Mouse (Mus musculus): ENCODE data around the gene Zfhx2.
A peak's percentile ranks its signal among the peaks of the same experiment; 100 is the strongest.

Gene Zfhx2

GRCm38 (mm10) chr14:55105836-55106809 is 14.0 kb upstream of the Zfhx2 start, which contains the start of gene Ap1g2:
TSS of gene Ap1g2 (minus strand) at chr14:55106593.
- DNase-seq, result peak; percentile 87

- DNase-seq, result no peak
These were observed 13.3 kb upstream of the Zfhx2 start for GRCm38 (mm10) chr14:55105386-55105785.

- DNase-seq, result no peak
These were observed 12.2 kb upstream of the Zfhx2 start for GRCm38 (mm10) chr14:55104365-55104764.

- no peak for DNase-seq
These were observed 10.2 kb upstream of the Zfhx2 start for GRCm38 (mm10) chr14:55102253-55102785.

- no peak for DNase-seq
These were observed 9.5 kb upstream of the Zfhx2 start for GRCm38 (mm10) chr14:55101592-55101991.

GRCm38 (mm10) chr14:55098067-55098466 is 5.9 kb upstream of the Zfhx2 start:
- peak; percentile 64 for DNase-seq

GRCm38 (mm10) chr14:55097646-55098045 is 5.5 kb upstream of the Zfhx2 start:
- no peak for DNase-seq

GRCm38 (mm10) chr14:55096573-55097087 is 4.5 kb upstream of the Zfhx2 start:
- no peak for DNase-seq

GRCm38 (mm10) chr14:55095671-55096070 is 3.5 kb upstream of the Zfhx2 start:
- no peak for DNase-seq

- DNase-seq, result no peak
These were observed 3.1 kb upstream of the Zfhx2 start for GRCm38 (mm10) chr14:55095263-55095662.

- DNase-seq, result peak; percentile 74
These were observed 2.6 kb upstream of the Zfhx2 start, which contains the start of gene Thtpa for GRCm38 (mm10) chr14:55094704-55095231. TSS of gene Thtpa (plus strand) at chr14:55094784.

- no peak for DNase-seq
These were observed 1.8 kb upstream of the Zfhx2 start for GRCm38 (mm10) chr14:55093927-55094326.

GRCm38 (mm10) chr14:55091209-55091865 is 787 bp downstream of the Zfhx2 start:
- DNase-seq, result no peak

GRCm38 (mm10) chr14:55089199-55089947 is 2.8 kb downstream of the Zfhx2 start:
- no peak for DNase-seq

- DNase-seq, result no peak
These were observed 6.1 kb downstream of the Zfhx2 start for GRCm38 (mm10) chr14:55086009-55086514.

- peak; percentile 19 for DNase-seq
These were observed 6.7 kb downstream of the Zfhx2 start for GRCm38 (mm10) chr14:55085324-55086008.

GRCm38 (mm10) chr14:55083481-55083880 is 8.6 kb downstream of the Zfhx2 start:
- no peak for DNase-seq

GRCm38 (mm10) chr14:55081105-55081504 is 11.0 kb downstream of the Zfhx2 start:
- no peak for DNase-seq

- DNase-seq, result peak; percentile 80
These were observed 12.7 kb downstream of the Zfhx2 start for GRCm38 (mm10) chr14:55079214-55079970.

GRCm38 (mm10) chr14:55078366-55078989 is 13.6 kb downstream of the Zfhx2 start:
- no peak for DNase-seq

Data from right cerebral cortex, postnatal 14 days (tissue).